Mouse (Mus musculus): ENCODE measurements around the gene Gm20458.

- TF ChIP-seq POLR2A (IDR thresholded peaks at IDR 0.05; ENCODE audit: extremely low read depth, insufficient read depth, low read length) (peak; percentile 99), CTCF (IDR thresholded peaks at IDR 0.05; ENCODE audit: low read depth, low read length) (no peak; the same call in 1 of the 2 replicates)
Measured at GRCm38 (mm10) chr2:164443051-164443437, 17.7 kb upstream of the Gm20458 start.
